Mouse (Mus musculus): ENCODE results near the gene Ccdc63.

Gene Ccdc63

DNA sequence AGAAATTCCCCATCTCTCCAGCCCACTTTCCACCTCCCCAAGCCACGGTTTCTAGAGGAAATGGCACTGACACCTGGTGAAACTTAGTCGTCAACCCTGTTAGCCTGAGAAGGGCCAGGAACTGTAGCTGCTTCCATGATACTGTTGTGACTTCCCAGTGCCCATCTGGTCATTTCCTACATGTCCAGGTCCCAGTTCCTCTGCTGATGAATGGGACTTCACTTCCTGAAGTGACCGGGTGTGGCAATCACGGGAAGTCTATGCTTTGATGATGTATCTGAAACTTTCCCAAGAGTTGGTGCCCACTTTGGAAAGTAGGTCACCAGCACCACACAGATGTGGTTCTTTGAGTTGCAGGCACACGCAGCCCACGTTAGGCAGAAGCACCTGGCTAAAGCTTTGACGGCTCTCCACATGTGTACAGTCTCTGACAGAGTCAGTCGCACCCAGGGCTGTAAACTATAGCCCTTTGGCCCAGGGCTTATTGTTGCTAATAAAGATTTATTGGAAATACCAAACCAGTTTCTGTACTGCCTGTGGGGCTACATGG is 15.3 kb downstream of the Ccdc63 start:
- no peak for DNase-seq (ENCODE audit: low read depth, low spot score)

DNA sequence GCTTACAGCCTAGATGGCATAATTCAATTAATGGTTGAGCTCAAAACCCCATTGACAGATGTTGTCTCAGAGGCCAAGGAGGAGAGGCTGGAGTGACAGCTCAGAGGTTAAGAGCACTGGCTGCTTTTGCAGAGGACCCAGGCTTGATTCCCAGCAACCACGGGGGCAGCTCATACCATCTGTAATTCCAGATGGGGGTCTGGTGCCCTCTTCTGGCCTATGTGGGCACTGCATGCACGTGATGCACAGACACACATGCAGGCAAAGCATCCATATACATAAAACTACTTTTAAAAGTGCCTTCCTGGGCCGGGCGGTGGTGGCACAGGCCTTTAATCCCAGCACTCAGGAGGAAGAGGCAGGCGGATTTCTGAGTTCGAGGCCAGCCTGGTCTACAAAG is 24.4 kb downstream of the Ccdc63 start:
- peak; percentile 59 for DNase-seq (ENCODE audit: low read depth, low spot score)

DNA sequence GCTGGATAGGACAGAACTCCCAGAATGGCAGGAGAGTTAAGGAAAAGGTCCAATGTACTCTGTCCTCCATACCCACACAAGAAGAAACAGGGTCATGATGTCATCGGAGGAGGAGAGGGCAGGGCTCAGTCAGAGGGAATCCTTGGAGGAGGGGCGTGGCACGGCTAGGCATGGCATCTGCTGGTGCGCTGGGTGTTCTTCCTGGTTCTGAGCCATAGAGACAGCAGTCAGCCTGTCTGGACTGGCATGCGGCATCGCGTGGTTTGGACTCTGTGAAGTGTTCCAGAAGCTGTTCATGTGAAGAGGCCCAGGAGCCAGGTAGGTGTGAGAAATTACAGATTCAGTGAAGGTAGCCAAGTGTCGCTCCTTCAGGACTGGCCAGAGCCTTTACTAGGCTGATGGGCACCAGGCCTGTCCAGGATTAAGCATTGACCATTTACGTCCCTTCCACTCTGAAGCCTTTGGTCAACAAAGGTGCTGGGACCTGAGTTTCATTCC is 25.3 kb downstream of the Ccdc63 start:
- no peak for DNase-seq (ENCODE audit: low read depth, low spot score)

DNA sequence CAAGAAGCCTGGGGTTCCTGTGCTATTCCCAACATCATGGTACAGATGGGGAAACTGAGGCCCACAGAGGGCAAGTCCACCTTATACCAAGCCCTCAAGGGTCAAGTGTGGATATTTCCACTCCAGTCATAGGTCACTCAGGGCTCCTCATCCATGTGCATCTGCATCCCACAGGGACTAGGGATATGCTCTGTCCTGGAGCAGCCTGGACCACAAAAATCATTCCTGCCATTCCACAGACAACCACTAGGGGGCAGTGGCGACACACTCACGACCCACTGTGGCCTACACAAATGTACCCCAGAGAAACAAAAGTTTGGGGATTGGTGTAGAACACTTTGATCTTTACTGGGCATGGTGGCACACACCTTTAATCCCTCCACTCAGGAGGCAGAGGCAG is 26.4 kb downstream of the Ccdc63 start:
- DNase-seq (ENCODE audit: low read depth, low spot score), result peak; percentile 82

DNA sequence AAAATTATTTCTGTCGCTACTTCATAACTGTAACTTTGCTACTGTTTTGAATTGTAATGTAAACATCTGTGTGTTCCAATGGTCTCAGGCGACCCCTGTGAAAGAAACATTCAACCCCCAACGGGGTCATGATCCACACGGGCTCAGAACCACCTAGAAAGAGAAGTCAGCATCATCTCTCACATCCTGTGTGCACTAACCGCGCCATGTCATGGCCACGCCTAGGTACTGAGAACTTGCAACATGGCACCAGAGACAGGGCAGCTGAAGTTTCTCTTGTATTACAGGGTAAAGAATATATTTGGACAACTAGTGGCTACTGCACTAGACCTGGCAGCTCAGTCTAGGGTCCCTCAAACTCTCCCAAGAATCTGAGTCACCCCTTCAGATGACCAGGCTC is 27.2 kb downstream of the Ccdc63 start:
- DNase-seq (ENCODE audit: low read depth, low spot score), result no peak

DNA sequence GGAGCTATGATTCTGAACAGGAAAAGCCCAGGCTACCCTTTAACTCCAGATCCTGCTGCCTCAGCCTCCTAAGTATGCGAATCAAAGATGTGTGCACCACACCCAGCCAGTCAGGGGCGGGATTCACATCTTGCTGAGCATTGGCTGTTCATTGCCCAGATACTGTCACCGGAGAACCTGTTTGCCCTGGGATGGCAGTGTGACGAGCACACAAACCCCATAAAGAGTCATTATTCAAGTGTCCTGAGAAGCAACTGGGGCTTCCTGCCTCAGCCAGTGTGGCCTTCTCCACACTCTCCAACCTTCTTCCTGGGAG is 28.7 kb downstream of the Ccdc63 start:
- no peak for DNase-seq (ENCODE audit: low read depth, low spot score)

DNA sequence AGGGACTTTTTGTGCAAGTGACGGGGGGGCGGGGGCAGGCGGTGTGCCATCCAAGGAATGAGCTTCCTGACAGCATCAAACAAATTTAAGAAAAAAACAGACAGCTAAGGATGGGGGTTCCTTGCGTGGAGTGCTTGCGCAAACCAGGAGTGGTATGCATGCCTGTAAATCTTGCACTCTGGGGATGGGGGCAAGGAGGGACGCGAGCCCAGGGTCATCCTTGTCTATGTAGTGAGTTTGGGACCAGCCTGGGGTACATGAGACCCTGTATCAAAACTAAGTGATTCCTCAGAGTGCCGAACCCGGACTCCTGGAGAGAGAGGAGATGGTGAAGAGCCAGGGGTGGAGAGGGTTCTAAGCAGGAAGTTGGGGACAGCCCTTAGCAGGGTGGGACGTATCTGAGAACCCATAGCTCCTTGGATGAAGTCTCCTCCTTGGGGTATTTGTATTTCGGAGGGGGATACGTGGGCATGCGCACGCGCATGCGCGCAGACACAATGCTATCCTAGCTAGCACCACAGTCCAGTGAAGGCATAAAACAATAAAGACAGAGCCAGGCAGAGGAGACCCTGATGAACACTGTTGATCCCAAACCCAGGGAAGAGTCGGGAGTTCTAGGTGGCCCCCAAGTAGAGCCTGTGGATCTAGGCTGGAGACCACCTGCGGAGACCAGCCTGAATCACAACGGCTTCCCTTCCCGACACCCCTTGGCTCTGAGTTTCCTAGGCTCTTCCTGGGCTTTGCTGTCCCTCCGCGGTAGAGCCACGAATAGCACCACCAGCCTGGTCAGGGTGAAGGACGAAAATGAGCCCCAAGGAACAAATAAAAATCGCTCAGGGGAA is 29.3 kb downstream of the Ccdc63 start:
- DNase-seq (ENCODE audit: low read depth, low spot score), result no peak

DNA sequence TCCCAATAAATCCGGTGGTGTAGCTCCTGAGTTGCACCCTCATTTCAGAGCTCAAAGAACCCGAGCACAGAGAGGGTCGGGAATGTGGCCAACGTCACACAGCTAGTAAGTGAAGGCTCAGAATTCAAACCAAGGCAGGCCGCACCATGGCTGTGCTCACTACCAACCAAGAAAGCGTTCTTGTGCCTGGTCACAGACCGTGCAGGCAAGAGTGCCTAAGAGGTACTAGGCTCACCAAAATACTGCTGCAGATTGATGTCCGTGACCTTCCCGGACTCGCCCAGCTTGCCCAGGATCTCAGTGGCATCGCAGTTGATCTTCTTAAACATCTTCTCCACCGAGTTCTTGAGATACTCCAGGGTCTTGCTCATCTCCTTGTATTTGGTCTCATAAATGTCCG is 30.0 kb downstream of the Ccdc63 start:
- no peak for DNase-seq (ENCODE audit: low read depth, low spot score)

DNA sequence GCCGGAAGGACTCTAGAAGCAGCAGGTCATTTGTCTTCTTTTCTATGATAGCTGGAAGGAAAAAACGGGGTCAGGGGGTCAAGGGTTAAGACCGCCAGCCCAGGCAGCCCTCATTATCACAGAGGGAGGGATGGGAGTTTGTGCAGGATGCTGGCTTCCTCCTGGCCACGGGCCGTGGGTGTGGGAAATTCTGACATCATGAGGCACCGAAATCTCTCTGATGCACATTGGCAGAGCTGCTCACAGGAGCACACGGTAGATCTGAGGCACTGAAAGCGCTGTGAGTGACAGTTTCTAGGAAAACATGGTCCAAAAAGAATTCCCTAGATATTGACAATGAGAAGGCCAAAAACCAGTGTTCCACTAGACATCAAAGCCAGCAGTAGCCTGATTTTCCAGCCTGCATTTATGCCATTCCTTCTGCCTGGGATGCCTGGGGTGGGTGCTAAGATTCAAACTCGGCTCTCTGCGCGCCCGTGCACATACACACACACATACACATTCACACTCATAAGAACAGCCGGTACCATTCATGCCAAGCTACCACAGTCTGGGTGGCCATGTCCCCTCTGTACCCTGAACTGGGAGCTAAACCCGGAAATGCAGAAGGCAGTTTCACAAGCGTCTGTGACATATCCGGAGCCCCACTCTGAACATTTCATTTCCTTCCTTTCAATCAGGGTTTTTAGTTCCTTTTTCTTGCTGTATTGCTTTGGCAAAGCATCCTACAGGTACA is 31.1 kb downstream of the Ccdc63 start:
- DNase-seq (ENCODE audit: low read depth, low spot score), result no peak

DNA sequence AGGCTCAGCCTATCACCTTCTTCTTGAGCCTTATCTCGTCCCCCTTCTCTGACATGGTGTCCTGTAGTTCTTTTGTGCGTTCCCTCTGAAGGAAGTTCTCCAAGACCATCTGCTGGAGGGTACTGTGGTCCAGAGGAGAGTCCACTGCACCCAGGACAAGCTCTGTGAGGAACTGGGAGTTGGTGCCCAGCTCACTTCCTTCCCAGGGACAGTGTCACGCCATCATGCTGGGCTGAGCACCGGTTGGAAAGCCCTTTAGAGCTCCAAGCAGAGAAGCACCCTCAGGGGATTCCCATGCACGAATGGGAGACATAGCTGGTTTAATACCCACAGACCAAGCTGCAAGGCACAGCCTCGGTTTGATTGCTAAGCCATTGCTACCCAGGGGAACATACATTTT is 32.5 kb downstream of the Ccdc63 start:
- no peak for DNase-seq (ENCODE audit: low read depth, low spot score)

DNA sequence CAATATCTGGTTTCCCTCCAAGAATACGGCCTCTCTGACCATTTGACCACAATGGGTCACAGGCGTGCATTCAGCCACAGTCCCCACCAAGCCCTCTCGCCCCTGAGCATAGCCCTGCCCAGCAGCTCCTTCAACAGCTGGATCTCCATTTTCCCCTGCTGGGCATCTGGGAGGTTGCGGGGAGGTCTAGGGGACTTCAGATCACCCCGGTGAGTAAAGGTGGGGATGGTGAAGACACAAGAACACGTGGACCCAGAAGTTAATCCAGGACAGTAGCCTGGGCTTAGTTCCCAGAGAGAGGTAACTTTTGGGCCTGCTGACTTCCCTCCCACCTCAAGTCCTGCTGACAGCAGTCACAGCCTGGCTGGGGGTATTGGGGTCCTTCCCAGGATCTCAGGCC is 34.4 kb downstream of the Ccdc63 start:
- no peak for DNase-seq (ENCODE audit: low read depth, low spot score)

DNA sequence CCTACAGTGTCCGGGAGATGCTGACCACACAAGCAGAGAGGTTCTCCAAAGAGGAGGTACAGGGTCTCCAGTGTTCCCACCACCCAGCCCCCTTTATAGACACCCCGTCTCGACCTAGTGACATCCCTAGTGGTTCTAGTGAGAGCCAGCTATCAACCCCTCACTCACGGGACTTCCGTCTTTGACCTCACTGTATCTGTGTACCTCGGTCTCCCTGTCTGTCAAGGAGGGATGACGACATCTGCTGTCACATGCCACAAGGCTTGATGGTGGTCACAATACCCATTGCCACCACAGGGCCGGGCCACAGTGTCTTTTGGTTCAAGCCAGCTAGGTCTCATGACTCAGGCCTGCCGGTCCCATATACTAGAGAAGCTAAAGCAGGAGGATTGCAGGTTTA is 35.6 kb downstream of the Ccdc63 start:
- no peak for DNase-seq (ENCODE audit: low read depth, low spot score)

DNA sequence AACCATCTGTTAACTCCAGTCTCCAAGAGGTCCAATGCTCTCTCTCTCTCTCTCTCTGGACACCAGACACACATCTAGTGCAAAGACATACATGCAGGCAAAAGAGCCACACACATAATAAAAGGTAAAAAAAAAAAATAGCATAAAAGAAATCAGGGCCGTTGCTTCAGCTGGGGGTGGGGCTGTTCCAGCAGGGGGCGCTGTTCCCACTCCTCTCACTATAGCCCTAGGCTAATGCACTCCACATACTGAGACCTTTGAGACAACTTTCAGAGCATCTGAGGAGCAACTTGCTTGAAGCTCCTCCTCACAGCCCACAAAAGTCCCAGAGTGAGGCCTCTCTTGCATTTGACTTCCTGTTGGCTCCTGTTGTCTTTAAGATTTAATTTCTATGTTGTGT is 36.4 kb downstream of the Ccdc63 start:
- peak; percentile 77 for DNase-seq (ENCODE audit: low read depth, low spot score)

DNA sequence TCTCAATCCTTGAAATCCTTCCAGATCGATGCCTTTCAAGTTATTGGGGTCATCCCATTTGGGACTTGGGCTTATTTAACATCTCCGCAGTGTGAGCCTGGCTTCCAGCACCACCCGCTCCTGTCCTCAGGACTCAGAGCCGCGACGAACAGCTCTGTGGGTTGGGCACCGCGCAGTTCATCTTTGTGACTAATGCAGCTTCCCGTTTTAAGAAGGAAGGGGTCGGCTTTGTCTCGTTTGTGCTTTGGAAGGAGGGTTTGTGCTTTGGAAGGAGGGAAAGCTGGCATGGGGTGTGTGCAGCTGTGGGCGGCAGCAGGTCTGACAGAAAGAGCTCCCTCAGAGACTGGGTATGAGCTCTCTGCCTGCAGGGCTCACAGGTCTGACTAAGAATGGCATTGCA is 37.5 kb downstream of the Ccdc63 start:
- DNase-seq (ENCODE audit: low read depth, low spot score), result no peak

DNA sequence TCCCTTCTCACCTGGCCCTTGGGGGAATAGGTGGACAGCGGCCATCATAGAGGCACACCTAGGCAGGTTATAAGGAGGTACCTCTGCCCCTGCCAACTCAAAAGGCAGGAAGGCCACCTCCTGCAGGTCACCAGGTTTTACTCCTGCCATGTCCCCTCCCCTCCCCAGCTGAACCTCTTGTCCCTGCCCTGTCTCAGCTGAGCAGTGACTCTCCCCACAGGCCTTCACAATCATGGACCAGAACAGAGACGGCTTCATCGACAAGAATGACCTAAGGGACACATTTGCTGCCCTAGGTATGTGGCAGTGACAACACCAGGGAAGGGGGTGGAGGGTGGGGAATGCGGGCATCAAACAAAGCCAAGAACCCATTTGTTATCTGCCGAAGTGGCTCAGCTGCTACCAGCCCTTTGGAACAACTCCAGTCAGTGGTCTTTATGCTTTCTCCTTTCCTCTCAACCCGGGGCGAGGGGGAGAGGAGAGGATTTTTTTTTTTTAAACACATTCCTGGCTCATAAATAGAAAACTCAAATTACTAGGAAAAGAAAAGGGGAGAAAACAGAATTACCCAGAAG is 38.1 kb downstream of the Ccdc63 start:
- no peak for DNase-seq (ENCODE audit: low read depth, low spot score)

DNA sequence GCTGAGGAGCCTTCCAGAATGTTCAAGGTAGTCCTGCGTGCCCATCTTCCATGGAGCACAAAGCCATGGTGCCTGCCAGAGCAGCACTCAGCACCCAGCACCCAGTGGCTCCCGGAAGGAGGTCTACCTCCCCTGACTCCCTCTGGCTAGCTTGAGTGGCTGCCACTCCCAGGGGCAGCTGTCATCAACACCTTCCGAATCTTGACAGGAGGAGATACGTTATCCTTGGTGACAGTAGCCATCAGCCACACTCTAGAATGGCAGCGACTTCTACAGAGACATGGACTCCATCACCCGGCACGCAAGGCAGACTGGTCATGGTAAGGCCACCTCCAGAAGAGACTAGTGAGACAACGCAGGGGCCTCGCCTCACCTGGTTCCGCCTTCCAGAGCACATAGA is 46.2 kb downstream of the Ccdc63 start:
- DNase-seq (ENCODE audit: low read depth, low spot score), result no peak

DNA sequence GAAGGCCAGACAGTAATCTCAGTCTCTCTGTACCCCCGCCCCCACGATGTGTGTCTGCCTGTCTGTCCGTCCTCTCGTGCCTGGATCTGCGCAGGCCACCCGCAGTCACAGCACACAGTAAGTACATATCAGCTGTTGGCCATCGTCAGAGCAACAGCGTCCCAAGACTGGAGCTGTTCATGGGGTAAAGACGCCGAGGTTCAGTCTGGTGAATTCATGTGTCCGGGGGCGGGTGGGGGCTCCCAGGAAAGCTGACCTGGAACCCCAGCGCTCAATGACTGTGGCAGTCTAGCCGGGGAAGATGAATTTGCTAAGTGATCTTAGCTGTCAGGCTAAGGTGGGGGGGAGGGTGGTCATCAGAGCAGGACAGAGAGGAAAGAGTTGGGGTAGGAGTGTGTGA is 46.9 kb downstream of the Ccdc63 start:
- no peak for DNase-seq (ENCODE audit: low read depth, low spot score)

DNA sequence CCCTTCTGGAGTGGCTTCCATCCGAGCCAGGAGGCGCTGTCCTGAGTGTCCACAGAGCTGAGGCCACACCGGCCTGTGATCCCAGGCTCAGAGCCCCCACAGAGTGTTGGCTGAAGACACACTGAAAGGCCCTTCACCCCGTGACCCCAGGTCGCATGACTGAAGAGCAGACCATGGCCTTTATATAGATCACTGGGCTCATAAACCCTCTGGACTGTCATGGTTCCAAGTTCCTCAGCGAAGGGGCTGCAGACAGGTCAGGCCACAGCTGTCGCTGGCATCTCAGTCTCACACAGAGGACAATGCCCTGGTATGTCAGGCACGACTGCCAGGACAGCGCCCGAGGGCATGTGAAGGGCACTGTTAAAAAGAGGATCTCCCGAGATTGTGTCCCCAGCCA is 47.8 kb downstream of the Ccdc63 start:
- no peak for DNase-seq (ENCODE audit: low read depth, low spot score)

DNA sequence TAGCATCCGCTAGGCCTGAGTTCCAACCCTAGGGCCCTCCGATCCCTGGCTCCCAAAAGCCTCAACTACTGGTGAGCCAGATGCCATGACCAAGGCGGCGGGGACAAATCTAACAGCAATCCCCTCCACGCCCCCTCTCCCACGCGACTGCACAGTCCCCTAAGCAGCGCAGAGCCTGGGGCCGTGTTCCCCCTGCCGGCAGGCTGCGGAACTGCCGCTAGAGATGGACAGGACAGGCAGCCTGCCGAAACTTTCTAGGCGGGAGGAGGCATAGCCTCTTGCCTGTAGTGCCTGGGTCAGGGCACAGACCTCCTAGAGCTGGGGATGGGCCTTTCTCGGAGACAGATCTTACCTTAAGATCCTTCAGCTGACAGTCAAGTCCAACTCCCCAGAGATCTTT is 49.6 kb downstream of the Ccdc63 start:
- DNase-seq (ENCODE audit: low read depth, low spot score), result peak; percentile 81

DNA sequence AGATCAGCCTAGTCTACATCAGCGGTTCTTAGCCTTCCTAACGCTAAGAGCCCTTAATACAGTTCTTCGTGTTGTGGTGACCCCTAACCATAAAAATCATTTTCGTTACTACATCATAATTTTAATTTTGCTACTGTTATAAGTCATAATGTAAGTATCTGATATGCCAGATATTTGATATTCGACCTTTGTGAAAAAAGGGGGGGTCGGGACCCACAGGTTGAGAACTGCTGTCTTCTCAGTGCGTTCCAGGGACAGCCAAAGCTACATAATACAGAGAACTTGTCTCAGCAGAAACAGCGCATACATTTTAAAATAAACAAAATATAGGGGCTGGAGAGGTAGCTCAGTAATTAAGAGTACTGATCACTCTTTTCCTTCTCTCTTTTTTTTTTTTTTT is 51.0 kb downstream of the Ccdc63 start:
- DNase-seq (ENCODE audit: low read depth, low spot score), result no peak

DNA sequence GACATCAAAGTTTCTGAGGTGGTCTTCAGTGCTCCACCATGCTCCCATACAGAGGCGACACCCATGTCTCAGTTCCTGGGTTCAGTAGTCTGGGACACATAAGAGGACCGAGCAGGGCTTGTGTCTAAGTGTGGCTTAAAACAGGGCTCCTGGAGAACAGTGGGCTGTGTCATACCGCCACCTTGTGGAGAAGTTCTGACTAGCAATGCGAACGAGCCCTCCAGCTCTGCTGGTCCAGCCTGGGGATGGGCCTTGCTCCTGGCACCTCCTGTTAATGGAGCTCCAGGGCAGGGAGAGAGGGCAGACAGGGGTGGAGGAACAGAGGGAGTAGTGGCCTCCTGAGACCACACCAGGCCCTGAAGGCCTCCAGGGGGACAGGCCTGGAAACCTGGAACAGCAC is 51.7 kb downstream of the Ccdc63 start:
- peak; percentile 86 for DNase-seq (ENCODE audit: low read depth, low spot score)

DNA sequence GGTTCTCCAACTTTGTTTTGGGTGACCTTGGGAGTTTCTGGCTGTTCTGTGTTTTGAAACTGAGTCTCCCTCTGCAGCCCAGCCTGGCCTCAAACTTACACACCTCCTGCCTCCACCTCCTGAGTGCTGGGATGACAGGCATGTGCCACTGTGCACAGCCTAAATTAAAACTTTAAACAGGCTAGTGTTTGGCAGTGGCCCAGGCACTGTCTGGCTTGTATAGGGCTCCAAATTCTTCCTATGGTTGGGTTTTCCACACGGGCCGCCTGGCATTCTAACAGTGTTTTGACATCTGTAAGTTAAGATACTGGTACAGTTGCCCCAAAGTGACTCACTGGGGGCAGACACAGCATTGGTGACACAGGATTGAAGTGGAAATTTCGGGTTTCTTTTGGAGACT is 54.5 kb downstream of the Ccdc63 start:
- no peak for DNase-seq (ENCODE audit: low read depth, low spot score)

DNA sequence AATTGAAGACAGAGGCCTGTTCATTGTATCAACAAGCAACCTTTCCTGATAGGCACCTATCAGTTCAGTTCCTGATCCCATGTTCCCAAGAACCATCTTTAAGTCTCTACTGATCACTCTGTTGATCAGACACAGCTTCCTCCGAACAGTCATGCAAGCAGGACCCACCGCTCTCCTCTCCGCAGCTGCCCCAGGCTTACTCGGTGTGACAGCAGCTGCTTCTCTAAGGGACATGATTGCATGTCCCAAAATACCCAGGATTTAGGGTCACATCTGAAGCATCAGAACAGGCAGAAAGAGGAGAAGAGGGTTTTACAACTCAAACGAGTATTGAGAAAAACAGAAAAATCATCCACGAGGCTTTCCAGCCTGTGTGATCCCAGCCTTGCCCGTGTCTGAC is 55.3 kb downstream of the Ccdc63 start:
- no peak for DNase-seq (ENCODE audit: low read depth, low spot score)
